Mouse (Mus musculus) ES-Bruce4 (cell line): ENCODE data around the gene G430095P16Rik.

ENCODE experiments used
- CTCF ChIP-seq: IDR thresholded peaks from one replicate; pipeline ENCODE4 v1.8.1; 2011; ENCODE audit warnings: low read depth, low read length
- EP300 ChIP-seq: IDR thresholded peaks from 2 replicates; pipeline ENCODE4 v1.6.1; 2011; ENCODE audit warnings: low read depth, low read length; ENCODE audit not compliant: insufficient read depth
- POLR2A ChIP-seq: IDR thresholded peaks from one replicate; pipeline ENCODE4 v1.8.1; 2011; ENCODE audit warnings: low read length; ENCODE audit not compliant: insufficient read depth

- no peak for TF ChIP-seq EP300
- no peak for TF ChIP-seq POLR2A
- TF ChIP-seq CTCF, result no peak
Measured at GRCm38 (mm10) chr8:84733959-84734358, 11.2 kb downstream of the G430095P16Rik start.
